Mouse (Mus musculus) embryonic facial prominence, embryonic 13.5 days (tissue): ENCODE data around the gene Sec14l3. TPM values are rescaled to one million over a fixed set of nuclear protein-coding genes. Genes with fewer than 3 reads are reported as not detected.
"Not testable (repeated sequence)": the region's sequence is repeated elsewhere in the genome, so short reads cannot be mapped to it uniquely, and the experiment has no call there.

Experiments used
- ATAC-seq: fragments of 200-750 bp; cut with Nextera tagmentation; 2 replicates; pipeline ENCODE4 v1.8.0; 2017; ENCODE audit warnings: low read depth; ENCODE audit not compliant: insufficient number of reproducible peaks, insufficient read depth, low FRiP score, low TSS enrichment
- H3K27ac ChIP-seq: fragments of 300-500 bp; sonication (generic); 2 replicates; pipeline ENCODE4 v1.5.1; 2015; ENCODE audit warnings: moderate library complexity, mild to moderate bottlenecking, inconsistent platforms
- H3K27me3 ChIP-seq: fragments of 300-500 bp; sonication (generic); 2 replicates; pipeline ENCODE4 v1.6.1; 2015; ENCODE audit warnings: mild to moderate bottlenecking, inconsistent platforms
- H3K36me3 ChIP-seq: fragments of 300-500 bp; sonication (generic); 2 replicates; pipeline ENCODE4 v1.6.1; 2015; ENCODE audit warnings: mild to moderate bottlenecking, inconsistent platforms
- H3K4me1 ChIP-seq: fragments of 300-500 bp; sonication (generic); 2 replicates; pipeline ENCODE4 v1.6.1; 2015; ENCODE audit warnings: inconsistent platforms
- H3K4me2 ChIP-seq: fragments of 300-500 bp; sonication (generic); 2 replicates; pipeline ENCODE4 v1.6.1; 2015; ENCODE audit warnings: moderate library complexity, mild to moderate bottlenecking, inconsistent platforms
- H3K4me3 ChIP-seq: fragments of 300-500 bp; sonication (generic); 2 replicates; pipeline ENCODE4 v1.5.1; 2015; ENCODE audit warnings: mild to moderate bottlenecking, inconsistent platforms
- H3K9ac ChIP-seq: fragments of 300-500 bp; sonication (generic); 2 replicates; pipeline ENCODE4 v1.6.1; 2015; ENCODE audit warnings: mild to moderate bottlenecking, inconsistent platforms
- H3K9me3 ChIP-seq: fragments of 300-500 bp; sonication (generic); 2 replicates; pipeline ENCODE4 v1.6.1; 2016; ENCODE audit warnings: inconsistent platforms
- WGBS: fragments of 180-500 bp; shearing (Covaris S2); methylation state at CpG from one replicate; pipeline ENCODE4 v1.1.7; 2015; ENCODE audit warnings: mixed read lengths; 5-methylcytosine and 5-hydroxymethylcytosine counted together
- polyA plus RNA-seq: library from polyadenylated mRNA; unstranded; fragments of >200 nt; fragmentation: Nextera tagmentation; extraction: Ambion mirVana; gene quantifications from 2 replicates; pipeline ENCODE4 v1.2.1, GENCODE M21; 2015

Gene Sec14l3
- polyA plus RNA-seq, result not detected in 2 replicates

- no peak within 1 kb of the TSS for H3K9ac ChIP-seq
- H3K36me3 ChIP-seq, result no peaks in the 10 kb centered on the region
- WGBS, result 69% methylated on average over 5 of the region's 5 CpGs
- no peak for ATAC-seq
- H3K4me2 ChIP-seq, result no peak within 1 kb of the TSS
- no peak within 1 kb of the TSS for H3K27ac ChIP-seq
- no peaks in the 10 kb centered on the region for H3K9me3 ChIP-seq
- peaks cover 4% of the 10 kb centered on the region; the same call in 1 of the 2 replicates for H3K27me3 ChIP-seq
- H3K4me3 ChIP-seq, result no peak within 1 kb of the TSS
- peaks cover 6% of the 10 kb centered on the region; the same call in 1 of the 2 replicates for H3K4me1 ChIP-seq
Measured at GRCm38 (mm10) chr11:4064627-4065122, at the start of gene Sec14l3. Sec14l3 (plus strand) TSS chr11:4064841.

GRCm38 (mm10) chr11:4015796-4016195 is 48.8 kb upstream of the Sec14l3 start:
- H3K9me3 ChIP-seq, H3K27me3 ChIP-seq, H3K9ac ChIP-seq, ATAC-seq, H3K36me3 ChIP-seq, H3K27ac ChIP-seq, H3K4me3 ChIP-seq, H3K4me2 ChIP-seq, H3K4me1 ChIP-seq: not testable (repeated sequence)
- WGBS, result 86% methylated on average over 14 of the region's 14 CpGs

GRCm38 (mm10) chr11:4022111-4022510 is 42.5 kb upstream of the Sec14l3 start:
- not testable (repeated sequence) for H3K36me3 ChIP-seq, ATAC-seq, H3K9ac ChIP-seq, H3K27me3 ChIP-seq, H3K9me3 ChIP-seq, H3K27ac ChIP-seq, H3K4me2 ChIP-seq, H3K4me1 ChIP-seq, H3K4me3 ChIP-seq
- WGBS, result 90% methylated on average over 13 of the region's 13 CpGs

- no peak overlapping the region for H3K4me2 ChIP-seq
- H3K27ac ChIP-seq, result no peak overlapping the region
- H3K9ac ChIP-seq, result no peak overlapping the region
- no peak overlapping the region for H3K4me3 ChIP-seq
- H3K9me3 ChIP-seq, result no peaks in the 10 kb centered on the region
- ATAC-seq, result no peak
- H3K4me1 ChIP-seq, result no peaks in the 10 kb centered on the region
- no peaks in the 10 kb centered on the region for H3K36me3 ChIP-seq
- H3K27me3 ChIP-seq, result no peaks in the 10 kb centered on the region
- 78% methylated on average over 2 of the region's 2 CpGs for WGBS
Measured at GRCm38 (mm10) chr11:4023321-4023720, 41.3 kb upstream of the Sec14l3 start.

- Histone ChIP-seq H3K27ac (no peak overlapping the region), H3K4me2 (no peak overlapping the region), H3K27me3 (peaks cover 12% of the 10 kb centered on the region), H3K9me3 (no peaks in the 10 kb centered on the region), H3K4me3 (no peak overlapping the region), H3K9ac (no peak overlapping the region), H3K36me3 (no peaks in the 10 kb centered on the region), H3K4me1 (0 out of 2 replicates have a peak, but pooled peaks cover 3% of the 10 kb centered on the region)
- WGBS, result 84% methylated on average over 8 of the region's 8 CpGs
- no peak for ATAC-seq
Measured at GRCm38 (mm10) chr11:4027066-4027465, 37.6 kb upstream of the Sec14l3 start.

GRCm38 (mm10) chr11:4027561-4028334 is 36.9 kb upstream of the Sec14l3 start:
- H3K9ac ChIP-seq, result no peak overlapping the region
- ATAC-seq, result no peak
- 79% methylated on average over 9 of the region's 9 CpGs for WGBS

GRCm38 (mm10) chr11:4029343-4029742 is 35.3 kb upstream of the Sec14l3 start:
- Histone ChIP-seq H3K27ac (no peak overlapping the region), H3K9me3 (no peaks in the 10 kb centered on the region), H3K4me2 (no peak overlapping the region), H3K27me3 (peaks cover 16% of the 10 kb centered on the region), H3K4me1 (0 out of 2 replicates have a peak, but pooled peaks cover 3% of the 10 kb centered on the region), H3K4me3 (no peak overlapping the region), H3K36me3 (no peaks in the 10 kb centered on the region), H3K9ac (no peak overlapping the region)
- WGBS, result 68% methylated on average over 4 of the region's 4 CpGs
- no peak for ATAC-seq

More at GRCm38 (mm10) chr11:4027561-4028334, 36.9 kb upstream of the Sec14l3 start:
- no peaks in the 10 kb centered on the region for H3K9me3 ChIP-seq
- H3K4me2 ChIP-seq, result no peak overlapping the region
- H3K27ac ChIP-seq, result no peak overlapping the region
- peaks cover 16% of the 10 kb centered on the region for H3K27me3 ChIP-seq
- no peaks in the 10 kb centered on the region for H3K36me3 ChIP-seq
- 0 out of 2 replicates have a peak, but pooled peaks cover 3% of the 10 kb centered on the region for H3K4me1 ChIP-seq
- no peak overlapping the region for H3K4me3 ChIP-seq

- ATAC-seq, result no peak
- H3K27ac ChIP-seq, result no peak within 1 kb of the TSS
- WGBS, result 34% methylated on average over 16 of the region's 16 CpGs
- no peak within 1 kb of the TSS for H3K9ac ChIP-seq
- H3K27me3 ChIP-seq, result peaks cover 16% of the 10 kb centered on the region
- H3K36me3 ChIP-seq, result no peaks in the 10 kb centered on the region
- H3K4me2 ChIP-seq, result no peak within 1 kb of the TSS
- no peaks in the 10 kb centered on the region for H3K9me3 ChIP-seq
- H3K4me1 ChIP-seq, result 0 out of 2 replicates have a peak, but pooled peaks cover 3% of the 10 kb centered on the region
- no peak within 1 kb of the TSS for H3K4me3 ChIP-seq
Measured at GRCm38 (mm10) chr11:4031126-4031941, 33.3 kb upstream of the Sec14l3 start, which contains the start of gene Sec14l4. Sec14l4 (plus strand) TSS chr11:4031462.

GRCm38 (mm10) chr11:4031961-4032360 is 32.7 kb upstream of the Sec14l3 start:
- Histone ChIP-seq H3K4me2 (no peak overlapping the region), H3K27me3 (peaks cover 16% of the 10 kb centered on the region), H3K9ac (no peak overlapping the region), H3K27ac (no peak overlapping the region), H3K36me3 (no peaks in the 10 kb centered on the region), H3K4me3 (no peak overlapping the region), H3K4me1 (0 out of 2 replicates have a peak, but pooled peaks cover 3% of the 10 kb centered on the region), H3K9me3 (no peaks in the 10 kb centered on the region)
- 33% methylated on average over 12 of the region's 12 CpGs for WGBS
- ATAC-seq, result no peak

- WGBS, result 73% methylated on average over 7 of the region's 7 CpGs
Measured at GRCm38 (mm10) chr11:4033471-4033870, 31.2 kb upstream of the Sec14l3 start.

GRCm38 (mm10) chr11:4034169-4034568 is 30.5 kb upstream of the Sec14l3 start:
- Histone ChIP-seq H3K9ac (no peak overlapping the region), H3K4me2 (no peak overlapping the region), H3K27me3 (peaks cover 16% of the 10 kb centered on the region), H3K9me3 (no peaks in the 10 kb centered on the region), H3K36me3 (no peaks in the 10 kb centered on the region), H3K4me1 (0 out of 2 replicates have a peak, but pooled peaks cover 3% of the 10 kb centered on the region), H3K27ac (no peak overlapping the region), H3K4me3 (no peak overlapping the region)
- WGBS, result 86% methylated on average over 4 of the region's 4 CpGs
- ATAC-seq, result no peak

More at GRCm38 (mm10) chr11:4033471-4033870, 31.2 kb upstream of the Sec14l3 start:
- no peak overlapping the region for H3K4me2 ChIP-seq
- H3K36me3 ChIP-seq, result no peaks in the 10 kb centered on the region
- no peak for ATAC-seq
- peaks cover 16% of the 10 kb centered on the region for H3K27me3 ChIP-seq
- no peaks in the 10 kb centered on the region for H3K9me3 ChIP-seq
- H3K9ac ChIP-seq, result no peak overlapping the region
- H3K4me3 ChIP-seq, result no peak overlapping the region
- H3K4me1 ChIP-seq, result 0 out of 2 replicates have a peak, but pooled peaks cover 3% of the 10 kb centered on the region
- H3K27ac ChIP-seq, result no peak overlapping the region
